Mouse (Mus musculus): ENCODE data around the gene Arhgap45. TPM values are rescaled to one million over a fixed set of nuclear protein-coding genes. Genes with fewer than 3 reads are reported as not detected.

The Arhgap45 gene
- polyA plus RNA-seq, 1 experiment from 2014 or later: 11.2 TPM

GRCm38 (mm10) chr10:80069251-80069650 lies 52.8 kb downstream of the Arhgap45 start:
- Histone ChIP-seq H3K9ac (no peak overlapping the region), H3K4me3 (ENCODE audit: low read depth, low read length) (no peak overlapping the region), H3K4me2 (no peak overlapping the region), H3K9me3 (ENCODE audit: low read depth, low read length) (no peaks in the 10 kb centered on the region), H3K27ac (ENCODE audit: low read depth) (no peak overlapping the region), H3K27me3 (ENCODE audit: insufficient read depth, low read length) (no peaks in the 10 kb centered on the region), H3K36me3 (ENCODE audit: insufficient read depth) (peaks cover 24% of the 10 kb centered on the region; the same call in 1 of the 2 replicates), H3K4me1 (ENCODE audit: insufficient read depth) (peaks cover 12% of the 10 kb centered on the region)
- DNase-seq (no peak), ATAC-seq (ENCODE audit: insufficient read depth) (no peak)
- WGBS: 92% methylated on average over 6 of the region's 7 CpGs
- no peak for TF ChIP-seq CTCF (IDR thresholded peaks at IDR 0.05; ENCODE audit: low read depth)

- Histone ChIP-seq H3K9me3 (ENCODE audit: low read depth, low read length) (no peaks in the 10 kb centered on the region), H3K4me3 (ENCODE audit: low read depth, low read length) (no peak overlapping the region), H3K4me1 (ENCODE audit: insufficient read depth) (peaks cover 12% of the 10 kb centered on the region), H3K9ac (no peak overlapping the region), H3K27ac (ENCODE audit: low read depth) (no peak overlapping the region), H3K4me2 (no peak overlapping the region), H3K36me3 (ENCODE audit: insufficient read depth) (peaks cover 17% of the 10 kb centered on the region; the same call in 1 of the 2 replicates), H3K27me3 (ENCODE audit: insufficient read depth, low read length) (no peaks in the 10 kb centered on the region)
- WGBS: 91% methylated on average over 3 of the region's 4 CpGs
- no peak for ATAC-seq (ENCODE audit: insufficient read depth)
- no peak for DNase-seq
- TF ChIP-seq CTCF (IDR thresholded peaks at IDR 0.05; ENCODE audit: low read depth): no peak
Observed at GRCm38 (mm10) chr10:80069948-80070450, 53.5 kb downstream of the Arhgap45 start.

- no peaks in the 10 kb centered on the region for H3K9me3 ChIP-seq (ENCODE audit: low read depth, low read length)
- peak; percentile 91 for ATAC-seq (ENCODE audit: insufficient read depth)
- peak overlapping the region; percentile 84 for H3K27ac ChIP-seq (ENCODE audit: low read depth)
- no peak for TF ChIP-seq CTCF (IDR thresholded peaks at IDR 0.05; ENCODE audit: low read depth)
- peak overlapping the region; percentile 31; the same call in 1 of the 2 replicates for H3K9ac ChIP-seq
- H3K4me3 ChIP-seq (ENCODE audit: low read depth, low read length): no peak overlapping the region
- H3K36me3 ChIP-seq (ENCODE audit: insufficient read depth): peaks cover 14% of the 10 kb centered on the region; the same call in 1 of the 2 replicates
- peak; percentile 89 for DNase-seq
- peaks cover 12% of the 10 kb centered on the region for H3K4me1 ChIP-seq (ENCODE audit: insufficient read depth)
- H3K27me3 ChIP-seq (ENCODE audit: insufficient read depth, low read length): no peaks in the 10 kb centered on the region
- H3K4me2 ChIP-seq: peak overlapping the region; percentile 30; the same call in 1 of the 2 replicates
- WGBS: 52% methylated on average over 9 of the region's 9 CpGs
Observed at GRCm38 (mm10) chr10:80070837-80071515, 54.5 kb downstream of the Arhgap45 start.

GRCm38 (mm10) chr10:80071516-80071900 lies 55.1 kb downstream of the Arhgap45 start:
- H3K4me2 ChIP-seq: peak overlapping the region; percentile 30; the same call in 1 of the 2 replicates
- WGBS: 77% methylated on average over 3 of the region's 3 CpGs
- H3K4me1 ChIP-seq (ENCODE audit: insufficient read depth): peaks cover 12% of the 10 kb centered on the region
- DNase-seq (no peak), ATAC-seq (ENCODE audit: insufficient read depth) (no peak)
- H3K36me3 ChIP-seq (ENCODE audit: insufficient read depth): peaks cover 14% of the 10 kb centered on the region; the same call in 1 of the 2 replicates
- peak overlapping the region; percentile 31; the same call in 1 of the 2 replicates for H3K9ac ChIP-seq
- H3K27me3 ChIP-seq (ENCODE audit: insufficient read depth, low read length): no peaks in the 10 kb centered on the region
- no peaks in the 10 kb centered on the region for H3K9me3 ChIP-seq (ENCODE audit: low read depth, low read length)
- no peak overlapping the region for H3K4me3 ChIP-seq (ENCODE audit: low read depth, low read length)
- peak overlapping the region; percentile 84 for H3K27ac ChIP-seq (ENCODE audit: low read depth)
- no peak for TF ChIP-seq CTCF (IDR thresholded peaks at IDR 0.05; ENCODE audit: low read depth)

GRCm38 (mm10) chr10:80072623-80073489 lies 56.4 kb downstream of the Arhgap45 start:
- no peak for TF ChIP-seq CTCF (IDR thresholded peaks at IDR 0.05; ENCODE audit: low read depth)
- WGBS: 80% methylated on average over 20 of the region's 20 CpGs
- no peaks in the 10 kb centered on the region for H3K27me3 ChIP-seq (ENCODE audit: insufficient read depth, low read length)
- H3K4me2 ChIP-seq: no peak overlapping the region
- ATAC-seq (ENCODE audit: insufficient read depth) (no peak), DNase-seq (no peak)
- H3K27ac ChIP-seq (ENCODE audit: low read depth): 0 out of 2 replicates have a peak overlapping the region, but pooled peaks have one; percentile 84
- H3K9me3 ChIP-seq (ENCODE audit: low read depth, low read length): no peaks in the 10 kb centered on the region
- H3K4me3 ChIP-seq (ENCODE audit: low read depth, low read length): no peak overlapping the region
- H3K36me3 ChIP-seq (ENCODE audit: insufficient read depth): peaks cover 7% of the 10 kb centered on the region; the same call in 1 of the 2 replicates
- H3K9ac ChIP-seq: no peak overlapping the region
- H3K4me1 ChIP-seq (ENCODE audit: insufficient read depth): peaks cover 12% of the 10 kb centered on the region

- peak overlapping the region; percentile 42; the same call in 1 of the 2 replicates for H3K27ac ChIP-seq (ENCODE audit: low read depth)
- 20% methylated on average over 28 of the region's 28 CpGs for WGBS
- peak; percentile 54 for TF ChIP-seq CTCF (IDR thresholded peaks at IDR 0.05; ENCODE audit: low read depth)
- H3K9me3 ChIP-seq (ENCODE audit: low read depth, low read length): no peaks in the 10 kb centered on the region
- no peaks in the 10 kb centered on the region for H3K27me3 ChIP-seq (ENCODE audit: insufficient read depth, low read length)
- H3K4me2 ChIP-seq: peak overlapping the region; percentile 50
- peak overlapping the region; percentile 13; the same call in 1 of the 2 replicates for H3K9ac ChIP-seq
- H3K4me1 ChIP-seq (ENCODE audit: insufficient read depth): peaks cover 12% of the 10 kb centered on the region
- peak; percentile 72 for DNase-seq
- peak; percentile 39; the same call in 1 of the 2 replicates for ATAC-seq (ENCODE audit: insufficient read depth)
- H3K36me3 ChIP-seq (ENCODE audit: insufficient read depth): peaks cover 17% of the 10 kb centered on the region; the same call in 1 of the 2 replicates
- H3K4me3 ChIP-seq (ENCODE audit: low read depth, low read length): peak overlapping the region; percentile 16; the same call in 1 of the 2 replicates
Observed at GRCm38 (mm10) chr10:80074813-80075601, 58.6 kb downstream of the Arhgap45 start.
